Mouse (Mus musculus) right cerebral cortex, adult 2 months (tissue): ENCODE measurements around the gene Gm28171.
"Not testable (repeated sequence)": the region's sequence is repeated elsewhere in the genome, so short reads cannot be mapped to it uniquely, and the experiment has no call there.

Experiments
- DNase-seq, 2 experiments: peaks; one replicate each; pipeline ENCODE4 v3.0.0; 2021 to 2022; ENCODE audit warnings: low spot score in 2 of 2

Gene Gm28171

GRCm38 (mm10) chrY:5793095-5793494 is at the start of gene Gm28171:
Gene Gm28171, plus strand, starts transcription at chrY:5793395.
- DNase-seq = not testable (repeated sequence)
